In the genomic region with DNA sequence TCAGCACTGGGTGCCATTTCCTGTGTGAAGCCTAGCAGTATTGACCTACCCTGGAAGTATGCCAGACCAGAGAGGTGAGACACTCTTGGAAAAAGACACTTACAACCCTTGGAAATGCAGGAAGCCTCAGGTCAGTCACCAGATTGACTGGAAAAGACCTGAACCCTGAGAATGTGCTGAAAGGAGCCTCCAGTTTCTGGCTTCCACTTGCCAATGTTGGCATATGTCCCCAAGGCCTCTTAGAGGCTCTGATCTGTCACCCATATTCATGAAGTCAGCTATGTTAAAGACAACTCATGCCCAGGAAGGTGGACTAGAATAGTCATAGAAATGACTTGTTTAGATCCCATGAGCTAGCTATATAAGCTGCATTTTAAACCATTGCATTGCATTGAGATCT, we compare ENCODE assay signal across 18 mouse cellular contexts.
"Had no signal": no experiment of that assay in that cellular context is flagged by ENCODE, and none has a peak within 500 bp of the region (broad histone marks: within the 10 kb centered on the region; RNA-seq: fewer than 3 reads in every experiment).

No protein-coding gene starts in this region.

- H3K36me3 ChIP-seq: neural tube, embryonic 15.5 days had no signal

- H3K4me3 ChIP-seq: midbrain, embryonic 10.5 days; midbrain, embryonic 12.5 days; neural tube, embryonic 13.5 days; neural tube, embryonic 15.5 days had no signal

- H3K27ac ChIP-seq: midbrain, embryonic 10.5 days; midbrain, embryonic 12.5 days; neural tube, embryonic 13.5 days; neural tube, embryonic 15.5 days had no signal

- H3K9ac ChIP-seq: lung, embryonic 14.5 days; midbrain, embryonic 12.5 days; neural tube, embryonic 13.5 days; neural tube, embryonic 15.5 days had no signal

- H3K4me2 ChIP-seq: lung, embryonic 14.5 days; midbrain, embryonic 12.5 days; neural tube, embryonic 13.5 days; neural tube, embryonic 15.5 days had no signal

- DNase-seq: lung, adult 18-20 months; lung, embryonic 14.5 days; lung, postnatal 10 days; lung, postnatal 4 days; midbrain, embryonic 14.5 days; retina, postnatal 1 day; right cerebral cortex, adult 18-20 months; right cerebral cortex, postnatal 25 days; right cerebral cortex, postnatal 4 days; spleen, adult 18-20 months; thymus, adult 18-20 months; thymus, postnatal 14 days; thymus, postnatal 4 days had no signal

- H3K4me1 ChIP-seq: midbrain, embryonic 10.5 days had no signal

- ATAC-seq: midbrain, embryonic 16.5 days had no signal

- H3K9me3 ChIP-seq: midbrain, embryonic 10.5 days; midbrain, embryonic 12.5 days; neural tube, embryonic 13.5 days; neural tube, embryonic 15.5 days had no signal

- H3K27me3 ChIP-seq: midbrain, embryonic 12.5 days; neural tube, embryonic 13.5 days; neural tube, embryonic 15.5 days had no signal
